Mouse (Mus musculus): ENCODE measurements around the gene Abhd2.

GRCm38 (mm10) chr7:79275345-79275744 lies 2.3 kb downstream of the Abhd2 start:
- TF ChIP-seq EP300 (IDR thresholded peaks at IDR 0.05; ENCODE audit: insufficient read depth, low read depth, low read length) (no peak), POLR2A (IDR thresholded peaks at IDR 0.05; ENCODE audit: insufficient read depth, low read length) (no peak)
